Mouse (Mus musculus): ENCODE data around the gene Lrmda. TPM values are rescaled to one million over a fixed set of nuclear protein-coding genes. Genes with fewer than 3 reads are reported as not detected.
"Not testable (repeated sequence)": the region's sequence is repeated elsewhere in the genome, so short reads cannot be mapped to it uniquely, and the experiment has no call there.

Lrmda gene
- polyA plus RNA-seq, 1 experiment from 2014 or later = not detected

- Histone ChIP-seq H3K27me3 (ENCODE audit: control insufficient read depth, insufficient read depth, low read length) (no peaks in the 10 kb centered on the region), H3K9ac (replicated peaks; ENCODE audit: low read length) (no peak overlapping the region), H3K4me3 (replicated peaks; ENCODE audit: low read depth, low read length) (no peak overlapping the region), H3K4me1 (ENCODE audit: control insufficient read depth, insufficient read depth, low read length) (no peaks in the 10 kb centered on the region), H3K27ac (replicated peaks; ENCODE audit: low read depth, low read length) (no peak overlapping the region), H3K4me2 (ENCODE audit: low read length) (no peak overlapping the region), H3K9me3 (ENCODE audit: control insufficient read depth, low read length) (no peaks in the 10 kb centered on the region), H3K36me3 (ENCODE audit: control insufficient read depth, insufficient read depth, low read length) (no peaks in the 10 kb centered on the region)
- WGBS = 45% methylated on average over 15 of the region's 15 CpGs
- peak; percentile 60 for DNase-seq
- no peak for ATAC-seq (ENCODE audit: low FRiP score, low TSS enrichment)
These were observed 764.0 kb downstream of the Lrmda start for GRCm38 (mm10) chr14:22783211-22784161.

- Histone ChIP-seq H3K27ac (replicated peaks; ENCODE audit: low read depth, low read length) (no peak overlapping the region), H3K4me1 (ENCODE audit: control insufficient read depth, insufficient read depth, low read length) (no peaks in the 10 kb centered on the region), H3K4me2 (ENCODE audit: low read length) (no peak overlapping the region), H3K4me3 (replicated peaks; ENCODE audit: low read depth, low read length) (no peak overlapping the region), H3K27me3 (ENCODE audit: control insufficient read depth, insufficient read depth, low read length) (no peaks in the 10 kb centered on the region), H3K9ac (replicated peaks; ENCODE audit: low read length) (no peak overlapping the region), H3K36me3 (ENCODE audit: control insufficient read depth, insufficient read depth, low read length) (no peaks in the 10 kb centered on the region), H3K9me3 (ENCODE audit: control insufficient read depth, low read length) (no peaks in the 10 kb centered on the region)
- DNase-seq (no peak), ATAC-seq (ENCODE audit: low FRiP score, low TSS enrichment) (no peak)
- 93% methylated on average over 4 of the region's 4 CpGs for WGBS
These were observed 780.5 kb downstream of the Lrmda start for GRCm38 (mm10) chr14:22800020-22800419.

DNA sequence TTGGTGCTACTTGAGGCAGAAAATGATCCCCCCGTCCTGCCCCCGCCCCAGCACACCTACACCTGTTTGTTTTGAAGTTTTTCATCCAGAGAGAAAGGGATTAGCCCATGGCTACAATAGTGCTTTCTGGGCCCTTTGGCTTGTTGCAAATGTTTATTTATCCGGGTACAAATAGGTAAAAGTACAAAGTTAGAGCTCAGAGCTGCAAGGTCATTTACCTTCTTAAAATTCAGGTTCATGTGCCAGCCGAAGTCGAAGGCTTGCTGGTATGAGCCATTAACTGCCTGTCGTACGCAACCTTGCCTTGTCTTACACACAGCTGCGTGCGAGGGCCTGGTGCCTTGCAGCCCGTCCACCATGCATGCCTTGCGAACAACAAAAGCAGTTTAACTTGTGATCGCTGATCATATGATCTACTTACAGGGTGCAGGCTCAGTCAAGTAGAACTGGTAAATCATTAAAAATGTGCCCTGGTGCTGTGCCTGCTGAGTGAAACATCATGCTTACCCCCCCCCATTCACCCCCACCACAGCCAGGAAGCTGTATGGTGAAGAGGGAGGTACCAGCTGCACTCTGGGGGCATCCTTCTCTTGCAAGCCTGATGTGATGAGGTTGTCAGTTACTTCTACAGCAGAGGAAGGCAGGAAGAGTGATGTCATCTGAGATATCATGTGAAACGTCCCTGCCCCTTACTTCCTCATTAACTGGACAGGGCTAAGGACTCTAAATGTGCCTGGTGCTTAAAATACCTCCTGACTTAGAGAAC is 781.5 kb downstream of the Lrmda start:
- H3K4me1 ChIP-seq (ENCODE audit: control insufficient read depth, insufficient read depth, low read length) = peaks cover 1% of the 10 kb centered on the region; the same call in 1 of the 2 replicates
- no peak overlapping the region for H3K9ac ChIP-seq (replicated peaks; ENCODE audit: low read length)
- no peak overlapping the region for H3K4me2 ChIP-seq (ENCODE audit: low read length)
- no peaks in the 10 kb centered on the region for H3K36me3 ChIP-seq (ENCODE audit: control insufficient read depth, insufficient read depth, low read length)
- DNase-seq (no peak), ATAC-seq (ENCODE audit: low FRiP score, low TSS enrichment) (no peak)
- H3K27ac ChIP-seq (replicated peaks; ENCODE audit: low read depth, low read length) = no peak overlapping the region
- H3K9me3 ChIP-seq (ENCODE audit: control insufficient read depth, low read length) = no peaks in the 10 kb centered on the region
- no peaks in the 10 kb centered on the region for H3K27me3 ChIP-seq (ENCODE audit: control insufficient read depth, insufficient read depth, low read length)
- no peak overlapping the region for H3K4me3 ChIP-seq (replicated peaks; ENCODE audit: low read depth, low read length)
- WGBS = 62% methylated on average over 13 of the region's 13 CpGs

DNA sequence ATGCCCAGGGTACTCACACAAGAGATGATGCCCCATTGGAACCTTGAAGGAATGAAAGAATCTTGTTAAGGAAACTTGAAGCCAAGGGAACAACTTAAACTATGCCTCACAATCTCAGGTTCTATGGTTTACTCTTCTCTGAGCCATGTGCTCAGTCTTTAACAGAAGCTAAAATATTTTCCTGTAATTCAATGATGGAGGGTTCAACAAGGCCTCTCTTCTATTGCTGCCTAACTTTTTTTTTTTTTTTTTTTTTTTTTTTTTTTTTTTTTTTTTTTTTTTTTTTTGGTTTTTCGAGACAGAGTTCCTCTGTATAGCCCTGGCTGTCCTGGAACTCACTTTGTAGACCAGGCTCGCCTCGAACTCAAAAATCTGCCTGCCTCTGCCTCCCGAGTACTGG is 782.2 kb downstream of the Lrmda start:
- ATAC-seq (ENCODE audit: low FRiP score, low TSS enrichment); H3K9ac ChIP-seq (replicated peaks; ENCODE audit: low read length); H3K4me2 ChIP-seq (ENCODE audit: low read length); H3K27me3 ChIP-seq (ENCODE audit: control insufficient read depth, insufficient read depth, low read length); H3K4me3 ChIP-seq (replicated peaks; ENCODE audit: low read depth, low read length); H3K4me1 ChIP-seq (ENCODE audit: control insufficient read depth, insufficient read depth, low read length); DNase-seq; H3K9me3 ChIP-seq (ENCODE audit: control insufficient read depth, low read length); H3K27ac ChIP-seq (replicated peaks; ENCODE audit: low read depth, low read length); H3K36me3 ChIP-seq (ENCODE audit: control insufficient read depth, insufficient read depth, low read length): not testable (repeated sequence)
- 88% methylated on average over 4 of the region's 4 CpGs for WGBS

DNA sequence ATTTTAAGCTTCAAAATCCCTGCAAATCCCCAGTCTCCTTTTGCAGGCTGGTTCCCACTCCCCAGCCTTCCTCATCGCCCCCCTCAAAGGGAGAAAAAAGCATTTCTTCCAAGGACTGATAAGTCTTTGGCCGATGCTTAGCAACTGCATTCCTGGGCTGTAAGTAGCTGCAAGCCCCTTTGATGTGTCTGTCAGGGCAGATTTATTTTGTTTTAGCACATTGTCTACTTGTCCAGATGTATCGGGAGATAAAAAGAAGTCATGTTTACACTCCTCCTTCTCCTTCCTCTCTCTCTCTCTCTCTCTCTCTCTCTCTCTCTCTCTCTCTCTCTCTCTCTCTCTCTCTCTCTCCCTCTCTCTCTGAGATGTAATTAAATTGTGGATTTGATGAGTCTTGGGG is 787.8 kb downstream of the Lrmda start:
- Histone ChIP-seq H3K4me1 (ENCODE audit: control insufficient read depth, insufficient read depth, low read length) (peaks cover 21% of the 10 kb centered on the region), H3K4me3 (replicated peaks; ENCODE audit: low read depth, low read length) (no peak overlapping the region), H3K4me2 (ENCODE audit: low read length) (peak overlapping the region; percentile 59), H3K36me3 (ENCODE audit: control insufficient read depth, insufficient read depth, low read length) (no peaks in the 10 kb centered on the region), H3K27ac (replicated peaks; ENCODE audit: low read depth, low read length) (no peak overlapping the region), H3K27me3 (ENCODE audit: control insufficient read depth, insufficient read depth, low read length) (peaks cover 18% of the 10 kb centered on the region; the same call in 1 of the 2 replicates), H3K9ac (replicated peaks; ENCODE audit: low read length) (no peak overlapping the region), H3K9me3 (ENCODE audit: control insufficient read depth, low read length) (no peaks in the 10 kb centered on the region)
- no peak for ATAC-seq (ENCODE audit: low FRiP score, low TSS enrichment)
- 3% methylated on average over 3 of the region's 3 CpGs for whole genome bisulfite sequencing
- DNase-seq = peak; percentile 61

- Histone ChIP-seq H3K4me1 (ENCODE audit: control insufficient read depth, insufficient read depth, low read length) (peaks cover 21% of the 10 kb centered on the region), H3K9ac (replicated peaks; ENCODE audit: low read length) (0 out of 2 replicates have a peak overlapping the region, but pooled peaks have one; percentile 29), H3K4me2 (ENCODE audit: low read length) (peak overlapping the region; percentile 59), H3K36me3 (ENCODE audit: control insufficient read depth, insufficient read depth, low read length) (no peaks in the 10 kb centered on the region), H3K27me3 (ENCODE audit: control insufficient read depth, insufficient read depth, low read length) (peaks cover 18% of the 10 kb centered on the region; the same call in 1 of the 2 replicates), H3K9me3 (ENCODE audit: control insufficient read depth, low read length) (no peaks in the 10 kb centered on the region), H3K4me3 (replicated peaks; ENCODE audit: low read depth, low read length) (peak overlapping the region; percentile 28), H3K27ac (replicated peaks; ENCODE audit: low read depth, low read length) (peak overlapping the region; percentile 49)
- WGBS = under 1% methylated on average over 20 of the region's 20 CpGs
- DNase-seq = peak; percentile 91
- ATAC-seq (ENCODE audit: low FRiP score, low TSS enrichment) = peak; percentile 80; the same call in 1 of the 2 replicates
These were observed 788.4 kb downstream of the Lrmda start for GRCm38 (mm10) chr14:22807726-22808594.

- Histone ChIP-seq H3K9me3 (ENCODE audit: control insufficient read depth, low read length) (no peaks in the 10 kb centered on the region), H3K27ac (replicated peaks; ENCODE audit: low read depth, low read length) (peak overlapping the region; percentile 49; the same call in 1 of the 2 replicates), H3K4me1 (ENCODE audit: control insufficient read depth, insufficient read depth, low read length) (peaks cover 21% of the 10 kb centered on the region), H3K27me3 (ENCODE audit: control insufficient read depth, insufficient read depth, low read length) (peaks cover 18% of the 10 kb centered on the region; the same call in 1 of the 2 replicates), H3K4me2 (ENCODE audit: low read length) (no peak overlapping the region), H3K9ac (replicated peaks; ENCODE audit: low read length) (no peak overlapping the region), H3K4me3 (replicated peaks; ENCODE audit: low read depth, low read length) (no peak overlapping the region), H3K36me3 (ENCODE audit: control insufficient read depth, insufficient read depth, low read length) (no peaks in the 10 kb centered on the region)
- ATAC-seq (ENCODE audit: low FRiP score, low TSS enrichment) (peak; percentile 8; the same call in 1 of the 2 replicates), DNase-seq (no peak)
- 31% methylated on average over 5 of the region's 5 CpGs for WGBS
These were observed 789.2 kb downstream of the Lrmda start for GRCm38 (mm10) chr14:22808595-22809166.

- WGBS = 43% methylated on average over 3 of the region's 3 CpGs
- peaks cover 21% of the 10 kb centered on the region for H3K4me1 ChIP-seq (ENCODE audit: control insufficient read depth, insufficient read depth, low read length)
- no peak overlapping the region for H3K9ac ChIP-seq (replicated peaks; ENCODE audit: low read length)
- ATAC-seq (ENCODE audit: low FRiP score, low TSS enrichment) (no peak), DNase-seq (no peak)
- H3K9me3 ChIP-seq (ENCODE audit: control insufficient read depth, low read length) = no peaks in the 10 kb centered on the region
- H3K27ac ChIP-seq (replicated peaks; ENCODE audit: low read depth, low read length) = no peak overlapping the region
- peaks cover 18% of the 10 kb centered on the region; the same call in 1 of the 2 replicates for H3K27me3 ChIP-seq (ENCODE audit: control insufficient read depth, insufficient read depth, low read length)
- H3K36me3 ChIP-seq (ENCODE audit: control insufficient read depth, insufficient read depth, low read length) = no peaks in the 10 kb centered on the region
- H3K4me2 ChIP-seq (ENCODE audit: low read length) = no peak overlapping the region
- no peak overlapping the region for H3K4me3 ChIP-seq (replicated peaks; ENCODE audit: low read depth, low read length)
These were observed 789.7 kb downstream of the Lrmda start for GRCm38 (mm10) chr14:22809229-22809628.

All from midbrain, embryonic 14.5 days (tissue).